Mouse (Mus musculus): ENCODE data around the gene Pdzd8.

The Pdzd8 gene

DNA sequence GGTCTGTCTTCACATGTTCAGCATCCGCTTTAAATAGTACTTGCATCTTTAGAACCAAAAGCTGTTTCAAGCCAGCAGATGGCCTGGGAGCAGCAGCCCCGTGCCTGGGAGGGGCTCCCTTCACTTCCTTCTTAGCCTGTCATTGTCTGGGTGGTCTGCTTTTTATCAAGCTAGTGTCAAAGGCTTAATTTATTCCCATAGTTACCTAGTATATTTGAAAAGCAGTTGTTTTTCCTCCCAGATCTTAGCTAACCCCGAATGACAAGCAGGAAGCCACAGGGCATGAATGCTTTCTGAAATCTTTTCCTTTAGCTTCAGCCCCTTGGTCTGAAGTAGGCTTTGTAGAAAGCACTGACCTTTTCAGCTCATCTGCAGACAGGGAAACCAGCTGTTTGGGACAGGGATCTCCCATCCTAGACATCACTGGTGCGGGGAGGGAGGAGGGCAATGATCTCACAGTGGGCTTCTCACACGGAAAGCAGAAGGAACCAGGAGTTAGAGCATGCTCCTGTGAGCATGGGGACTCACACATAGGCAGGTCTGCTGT is 78.1 kb downstream of the Pdzd8 start:
- DNase-seq, result no peak

DNA sequence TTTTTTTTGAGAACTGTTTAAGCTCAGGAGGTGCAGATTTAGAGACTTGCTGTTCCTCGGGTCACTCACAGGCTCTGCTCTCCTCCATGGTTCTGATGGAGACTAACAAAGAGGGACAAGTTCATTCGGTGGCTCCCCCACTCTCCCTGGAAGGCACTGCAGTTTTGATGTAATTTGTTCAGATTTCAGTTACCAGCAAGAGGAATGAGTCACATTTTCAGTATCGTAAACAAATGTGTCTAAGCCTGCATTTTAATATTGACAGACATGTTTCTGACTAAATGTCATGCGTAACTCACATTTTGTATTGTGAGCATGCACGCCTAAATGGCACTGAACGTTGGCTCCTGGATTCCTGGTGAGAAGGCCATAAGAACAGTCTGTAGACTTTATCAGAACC is 79.7 kb downstream of the Pdzd8 start:
- no peak for DNase-seq

DNA sequence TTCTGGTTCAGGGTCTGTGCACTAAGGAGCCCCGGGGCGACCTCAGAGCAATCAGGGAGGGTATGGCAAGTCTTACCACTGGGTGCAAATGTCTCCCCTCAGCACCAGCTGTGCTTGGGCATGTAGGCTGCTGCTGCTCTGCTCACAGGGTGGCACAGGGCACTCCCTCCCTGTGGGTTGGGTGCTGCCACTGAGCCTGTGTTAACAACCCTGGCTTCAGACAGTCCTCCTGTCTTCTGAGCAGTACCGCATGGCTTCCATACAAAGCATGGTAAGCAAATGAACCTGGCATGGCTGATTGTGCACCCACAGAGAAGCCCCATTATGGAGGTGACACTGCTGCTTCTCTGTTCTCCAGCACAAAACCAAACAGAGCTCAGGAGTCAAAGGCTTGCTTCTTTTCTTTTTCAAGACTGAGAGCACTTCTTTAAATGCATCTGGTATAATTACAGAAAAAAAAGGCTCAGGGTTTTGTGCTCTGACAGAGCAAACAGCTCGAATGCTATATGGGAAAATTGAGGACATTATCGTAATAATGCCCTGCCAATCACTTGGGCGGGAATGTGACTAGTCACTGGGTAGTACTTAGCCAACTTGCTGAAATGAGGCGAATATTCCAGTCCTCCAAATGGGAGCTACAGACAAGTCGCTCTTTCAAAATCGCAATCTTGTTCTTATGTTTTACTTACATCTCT is 80.6 kb downstream of the Pdzd8 start:
- no peak for DNase-seq

DNA sequence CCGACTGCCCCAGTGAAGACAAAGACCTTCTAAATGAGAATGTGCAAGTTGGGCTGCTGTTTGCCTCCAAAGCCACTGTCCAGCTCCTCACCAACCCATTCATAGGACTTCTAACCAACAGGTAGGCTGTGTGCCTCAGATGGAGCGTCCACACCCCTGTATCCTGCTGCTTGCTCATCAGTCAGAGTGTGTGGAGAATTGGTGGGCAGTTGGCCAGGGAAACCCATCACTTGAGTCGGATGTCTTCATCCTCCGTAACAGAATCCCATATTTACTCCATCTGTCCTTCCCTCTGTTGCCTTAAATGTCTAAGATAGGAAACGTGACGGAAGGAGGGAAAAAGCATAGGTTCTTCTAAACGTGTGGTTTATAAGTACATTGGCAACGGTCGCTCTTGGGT is 82.4 kb downstream of the Pdzd8 start:
- no peak for DNase-seq

DNA sequence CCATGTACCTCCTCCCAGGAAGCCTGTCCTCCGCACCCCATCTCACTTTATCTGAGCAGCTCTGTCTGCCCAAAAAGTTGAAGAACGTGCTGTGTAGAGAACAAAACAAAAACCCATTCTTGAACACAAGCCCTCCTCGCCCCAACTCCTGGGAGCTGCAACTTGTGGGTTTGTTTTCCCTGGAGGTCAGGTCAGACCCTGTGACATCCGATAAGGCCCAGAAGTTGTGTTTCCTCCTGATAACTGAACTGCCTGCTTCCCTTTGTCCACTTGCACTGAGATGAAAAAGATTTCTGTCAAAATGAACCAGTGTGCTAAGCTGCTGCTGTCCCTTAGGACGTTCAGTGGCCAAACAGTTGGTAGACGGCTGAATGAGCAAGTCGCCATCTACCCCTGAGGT is 84.0 kb downstream of the Pdzd8 start:
- no peak for DNase-seq

DNA sequence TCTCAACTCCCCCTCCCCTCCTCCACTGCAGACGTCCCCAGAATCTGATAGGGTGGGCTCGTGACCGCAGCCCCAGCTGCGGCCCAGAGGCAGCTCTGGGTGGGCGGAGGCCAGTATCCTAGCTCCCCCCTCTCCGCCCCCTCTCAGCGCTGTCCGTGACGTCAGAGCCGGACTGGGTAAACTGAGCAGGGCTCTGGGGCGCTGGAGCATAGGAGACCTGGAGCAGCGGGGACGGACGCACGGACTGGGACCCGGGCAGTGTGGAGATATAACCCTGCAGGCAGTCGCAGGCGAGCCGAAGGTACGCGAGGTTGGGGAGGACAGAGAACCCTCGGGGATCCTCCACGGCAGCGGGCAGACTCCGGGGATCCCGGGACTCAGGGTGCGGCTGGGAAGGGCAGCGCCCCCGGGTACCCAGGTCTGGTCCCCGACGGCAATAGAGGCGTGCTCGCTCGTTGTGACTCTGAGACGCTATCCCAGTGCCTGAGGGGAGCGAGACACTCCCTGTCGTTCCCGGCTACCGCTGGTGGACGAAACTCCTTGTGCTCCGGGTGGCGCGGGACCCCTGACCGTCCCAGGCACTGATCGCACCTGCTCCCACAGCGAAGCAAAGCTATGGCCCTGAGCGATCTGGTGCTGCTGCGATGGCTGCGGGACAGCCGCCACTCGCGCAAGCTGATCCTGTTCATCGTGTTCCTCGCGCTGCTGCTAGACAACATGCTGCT is 84.7 kb downstream of the Pdzd8 start, which contains the start of gene Slc18a2:
Gene Slc18a2 (plus strand): TSS at position 179 of the 725 bp plus-strand sequence.
- no peak for DNase-seq

DNA sequence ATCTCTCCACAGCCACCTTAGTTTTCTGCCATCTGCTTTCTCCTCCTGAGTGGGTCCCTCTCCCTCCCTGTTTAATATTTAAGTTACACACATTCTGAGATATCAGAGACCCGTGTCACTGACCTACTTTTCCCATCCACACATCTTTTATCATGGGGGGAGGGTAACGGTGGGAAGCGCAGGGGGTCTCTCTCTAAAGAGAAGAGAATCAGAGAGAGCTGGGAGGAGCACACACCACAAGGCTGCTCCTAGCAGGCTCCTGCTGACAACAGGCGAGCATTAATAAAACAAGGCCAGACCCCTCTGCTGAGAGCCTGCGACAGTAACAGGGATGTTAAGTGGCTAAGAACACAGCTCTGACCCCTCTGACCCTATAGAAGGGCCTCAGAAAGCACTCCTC is 85.9 kb downstream of the Pdzd8 start:
- DNase-seq, result no peak

DNA sequence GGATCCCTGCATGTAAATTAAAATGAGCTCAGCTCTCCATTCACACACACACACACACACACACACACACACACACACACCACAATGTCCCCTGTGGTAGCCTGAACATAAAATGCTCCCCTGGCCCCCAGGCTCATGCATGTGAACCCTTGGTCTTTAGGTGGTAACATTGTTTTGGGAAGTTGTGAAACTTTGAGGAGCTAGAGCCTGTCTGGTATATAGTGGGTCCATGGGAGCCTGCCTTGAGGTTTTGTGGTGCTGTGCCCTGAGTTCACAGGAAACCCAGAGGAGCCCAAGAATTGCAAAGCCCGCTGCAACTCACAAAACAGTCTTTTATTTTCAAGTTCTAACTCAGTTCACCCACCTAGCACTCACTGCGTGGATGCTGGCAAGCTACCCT is 92.9 kb downstream of the Pdzd8 start:
- no peak for DNase-seq

DNA sequence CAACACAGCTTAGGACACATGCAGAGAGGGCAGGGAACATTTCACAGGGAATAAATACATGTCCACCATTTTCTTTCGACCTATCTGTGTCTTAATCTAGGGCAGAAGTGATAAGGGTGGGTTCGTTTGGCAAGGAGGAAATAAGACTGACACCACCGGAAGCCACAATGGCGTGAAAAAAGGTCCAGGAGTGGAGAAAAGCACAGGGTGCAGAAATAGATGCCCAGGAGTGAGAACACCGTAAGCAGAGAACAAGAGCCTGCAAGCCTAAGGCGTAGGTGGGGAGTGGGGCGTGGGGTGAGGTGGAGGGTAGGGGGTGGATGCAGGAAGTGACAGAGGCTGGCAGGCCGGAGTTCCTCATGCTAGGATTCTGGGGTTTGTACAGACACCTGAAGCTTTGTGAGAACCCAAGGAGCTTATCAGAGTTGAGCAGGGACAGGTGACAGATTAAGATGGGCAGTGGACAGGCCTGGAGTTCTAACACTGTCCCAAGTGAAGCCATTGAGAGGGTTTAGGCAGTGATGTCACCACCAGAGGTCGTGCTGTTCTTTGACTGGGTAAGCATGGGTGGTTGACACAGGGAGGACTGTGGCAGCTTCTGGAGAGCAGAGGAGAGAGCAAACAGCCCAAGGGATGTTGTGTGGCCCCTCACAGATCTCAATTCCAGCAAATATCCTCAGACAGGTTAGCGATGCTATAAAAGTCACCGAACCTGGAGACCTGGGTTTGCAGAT is 96.9 kb downstream of the Pdzd8 start:
- DNase-seq, result no peak

DNA sequence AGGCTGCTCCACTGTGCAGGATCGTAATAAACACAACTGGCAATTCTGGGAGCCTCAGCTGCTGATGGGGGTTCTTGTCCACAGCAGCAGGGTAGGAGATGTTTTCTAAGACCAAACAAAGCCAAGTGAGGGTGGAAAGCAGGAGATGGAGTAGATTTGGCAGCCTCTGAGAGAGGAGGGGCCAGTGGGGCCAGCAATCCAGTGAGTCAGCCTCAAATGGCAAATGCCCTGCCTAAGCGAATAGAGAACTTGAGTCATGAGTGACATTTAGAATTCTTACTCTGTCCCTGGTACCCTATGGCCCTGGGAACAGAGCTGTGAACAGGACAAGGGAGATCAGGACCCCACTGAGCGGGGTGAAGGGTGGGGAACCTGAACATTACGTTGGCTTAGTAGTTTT is 97.4 kb downstream of the Pdzd8 start:
- DNase-seq, result no peak

Data from cerebellum, postnatal 25 days (tissue).